ENCODE assay signal across 14 mouse cellular contexts in genomic region chr17:12810973-12811303, GRCm38 (mm10). TPM values are rescaled to one million over a fixed set of nuclear protein-coding genes. Genes with fewer than 3 reads are reported as not detected.
DNase-seq lines count a peak whose midpoint lies in the region; ATAC-seq and TF ChIP-seq lines count a peak whose summit lies in the region.
"Had no signal": no experiment of that assay in that cellular context is flagged by ENCODE, and none has a peak within 500 bp of the region (broad histone marks: within the 10 kb centered on the region; RNA-seq: fewer than 3 reads in every experiment).

No protein-coding gene starts in this region.

- ATAC-seq in intestine, embryonic 16.5 days, result peak; percentile 10; the same call in 1 of the 2 replicates
- no peak for ATAC-seq in intestine, postnatal 0 days
- ATAC-seq in midbrain, embryonic 11.5 days (ENCODE audit: low FRiP score), result peak; percentile 52
- ATAC-seq in midbrain, embryonic 16.5 days, result no peak
- no peak for ATAC-seq in embryonic facial prominence, embryonic 13.5 days (ENCODE audit: insufficient number of reproducible peaks, insufficient read depth, low FRiP score, low TSS enrichment, low read depth)

- no peak overlapping the region for H3K9ac ChIP-seq in intestine, embryonic 16.5 days (ENCODE audit: low read depth, low read length)
- H3K9ac ChIP-seq in intestine, postnatal 0 days (ENCODE audit: low read depth, low read length), result no peak overlapping the region
- no peak overlapping the region for H3K9ac ChIP-seq in midbrain, embryonic 11.5 days (ENCODE audit: low read length)
- H3K9ac ChIP-seq in midbrain, embryonic 16.5 days (ENCODE audit: low read depth, low read length), result no peak overlapping the region
- H3K9ac ChIP-seq in embryonic facial prominence, embryonic 13.5 days, result peak overlapping the region; percentile 21; the same call in 1 of the 2 replicates
- H3K9ac ChIP-seq: liver, embryonic 13.5 days; stomach, embryonic 15.5 days had no signal

- peaks cover 4% of the 10 kb centered on the region; the same call in 1 of the 2 replicates for H3K36me3 ChIP-seq in intestine, embryonic 16.5 days (ENCODE audit: control insufficient read depth, insufficient read depth, low read length)
- peaks cover 10% of the 10 kb centered on the region; the same call in 1 of the 2 replicates for H3K36me3 ChIP-seq in intestine, postnatal 0 days (ENCODE audit: control insufficient read depth, insufficient read depth)
- H3K36me3 ChIP-seq in midbrain, embryonic 11.5 days (ENCODE audit: control insufficient read depth, insufficient read depth, low read length), result no peaks in the 10 kb centered on the region
- no peaks in the 10 kb centered on the region for H3K36me3 ChIP-seq in midbrain, embryonic 16.5 days (ENCODE audit: control insufficient read depth, insufficient read depth, low read length)
- H3K36me3 ChIP-seq in embryonic facial prominence, embryonic 13.5 days, result peaks cover 30% of the 10 kb centered on the region

- no peak overlapping the region for H3K4me2 ChIP-seq in intestine, embryonic 16.5 days (ENCODE audit: low read depth, low read length)
- H3K4me2 ChIP-seq in intestine, postnatal 0 days (replicated peaks; ENCODE audit: low read depth), result no peak overlapping the region
- no peak overlapping the region for H3K4me2 ChIP-seq in midbrain, embryonic 11.5 days
- no peak overlapping the region for H3K4me2 ChIP-seq in midbrain, embryonic 16.5 days (ENCODE audit: low read length)
- no peak overlapping the region for H3K4me2 ChIP-seq in embryonic facial prominence, embryonic 13.5 days
- H3K4me2 ChIP-seq: liver, embryonic 13.5 days; stomach, embryonic 15.5 days had no signal

- H3K27me3 ChIP-seq in intestine, embryonic 16.5 days (replicated peaks; ENCODE audit: control insufficient read depth, insufficient read depth, low read length), result no peaks in the 10 kb centered on the region
- no peaks in the 10 kb centered on the region for H3K27me3 ChIP-seq in intestine, postnatal 0 days (replicated peaks; ENCODE audit: control insufficient read depth, insufficient read depth, low read length)
- H3K27me3 ChIP-seq in midbrain, embryonic 11.5 days (ENCODE audit: control insufficient read depth, insufficient read depth, low read length), result no peaks in the 10 kb centered on the region
- no peaks in the 10 kb centered on the region for H3K27me3 ChIP-seq in midbrain, embryonic 16.5 days (ENCODE audit: control insufficient read depth, insufficient read depth, low read depth, low read length)
- no peaks in the 10 kb centered on the region for H3K27me3 ChIP-seq in embryonic facial prominence, embryonic 13.5 days
- H3K27me3 ChIP-seq: heart, embryonic 15.5 days; liver, embryonic 13.5 days; stomach, embryonic 15.5 days had no signal

- no peak overlapping the region for H3K4me3 ChIP-seq in intestine, embryonic 16.5 days (ENCODE audit: low read length)
- no peak overlapping the region for H3K4me3 ChIP-seq in intestine, postnatal 0 days (ENCODE audit: low read depth, low read length)
- H3K4me3 ChIP-seq in midbrain, embryonic 11.5 days (ENCODE audit: low read depth, low read length), result no peak overlapping the region
- no peak overlapping the region for H3K4me3 ChIP-seq in midbrain, embryonic 16.5 days (ENCODE audit: low read depth, low read length)
- H3K4me3 ChIP-seq in embryonic facial prominence, embryonic 13.5 days, result no peak overlapping the region
- H3K4me3 ChIP-seq: heart, embryonic 15.5 days; liver, embryonic 13.5 days; stomach, embryonic 15.5 days had no signal

- H3K9me3 ChIP-seq in intestine, embryonic 16.5 days (ENCODE audit: control insufficient read depth, low read length), result peaks cover 4% of the 10 kb centered on the region
- no peaks in the 10 kb centered on the region for H3K9me3 ChIP-seq in intestine, postnatal 0 days (ENCODE audit: control insufficient read depth)
- H3K9me3 ChIP-seq in midbrain, embryonic 11.5 days (ENCODE audit: control insufficient read depth, low read length), result no peaks in the 10 kb centered on the region
- no peaks in the 10 kb centered on the region for H3K9me3 ChIP-seq in midbrain, embryonic 16.5 days (replicated peaks; ENCODE audit: control insufficient read depth, low read length, poor library complexity, severe bottlenecking)
- no peaks in the 10 kb centered on the region for H3K9me3 ChIP-seq in embryonic facial prominence, embryonic 13.5 days
- H3K9me3 ChIP-seq: heart, embryonic 15.5 days; liver, embryonic 13.5 days; stomach, embryonic 15.5 days had no signal

- WGBS in intestine, embryonic 16.5 days, result 95% methylated on average over 1 of the region's 1 CpGs
- 95% methylated on average over 1 of the region's 1 CpGs for WGBS in intestine, postnatal 0 days
- 81% methylated on average over 1 of the region's 1 CpGs for WGBS in midbrain, embryonic 11.5 days
- 96% methylated on average over 1 of the region's 1 CpGs for WGBS in midbrain, embryonic 16.5 days
- WGBS in embryonic facial prominence, embryonic 13.5 days, result 89% methylated on average over 1 of the region's 1 CpGs

- peak overlapping the region; percentile 94; the same call in 1 of the 2 replicates for H3K27ac ChIP-seq in intestine, embryonic 16.5 days (ENCODE audit: low read length)
- H3K27ac ChIP-seq in intestine, postnatal 0 days (ENCODE audit: low read depth, low read length), result no peak overlapping the region
- no peak overlapping the region for H3K27ac ChIP-seq in midbrain, embryonic 11.5 days (ENCODE audit: low read depth, low read length)
- no peak overlapping the region for H3K27ac ChIP-seq in midbrain, embryonic 16.5 days (ENCODE audit: low read length)
- no peak overlapping the region for H3K27ac ChIP-seq in embryonic facial prominence, embryonic 13.5 days
- H3K27ac ChIP-seq: liver, embryonic 13.5 days had no signal

- DNase-seq in heart, adult 11 months, result peak; percentile 85
- no peak for DNase-seq in heart, postnatal 14 days
- no peak for DNase-seq in midbrain, embryonic 11.5 days (ENCODE audit: low spot score, missing footprints)
- no peak for DNase-seq in thymus, postnatal 4 days

- no peak for TF ChIP-seq CTCF in intestine, postnatal 0 days (IDR thresholded peaks at IDR 0.05; ENCODE audit: low read depth)

- intact Hi-C loops in heart, postnatal 14 days (cut with DNase I), result loop anchor here (1.0 to 5.0 kb wide), 6 partner anchors 49 to 394 kb away; no protein-coding TSS in a partner anchor

- H3K4me1 ChIP-seq in intestine, embryonic 16.5 days (ENCODE audit: control insufficient read depth, insufficient read depth, low read length), result peaks cover 18% of the 10 kb centered on the region
- H3K4me1 ChIP-seq in intestine, postnatal 0 days (replicated peaks; ENCODE audit: control insufficient read depth, insufficient read depth, low read length), result 0 out of 2 replicates have a peak, but pooled peaks cover 7% of the 10 kb centered on the region
- H3K4me1 ChIP-seq in midbrain, embryonic 11.5 days (ENCODE audit: control insufficient read depth, insufficient read depth, low read length), result no peaks in the 10 kb centered on the region
- H3K4me1 ChIP-seq in midbrain, embryonic 16.5 days (ENCODE audit: control insufficient read depth, insufficient read depth, low read length), result no peaks in the 10 kb centered on the region; the same call in 1 of the 2 replicates
- peaks cover 5% of the 10 kb centered on the region for H3K4me1 ChIP-seq in embryonic facial prominence, embryonic 13.5 days

RNA-seq across cellular contexts. Expression of gene Igf2r, which starts 41.5 kb away (rescaled TPM):
- total RNA-seq in heart, postnatal 14 days (2021), result 100 to 1,000 TPM; 131 to 132 TPM
- polyA plus RNA-seq in intestine, embryonic 16.5 days (2015; fragmentation: Nextera tagmentation; extraction: Ambion mirVana), result 26.6 and 36.2 TPM in 2 replicates
- polyA plus RNA-seq in intestine, postnatal 0 days (2015; fragmentation: Nextera tagmentation; extraction: Ambion mirVana), result 25.1 and 28.7 TPM in 2 replicates
- 13.3 and 14.9 TPM in 2 replicates for polyA plus RNA-seq in midbrain, embryonic 11.5 days (2014; fragmentation: Nextera tagmentation; extraction: Ambion mirVana)
- 9.6 and 10.9 TPM in 2 replicates for polyA plus RNA-seq in midbrain, embryonic 16.5 days (2015; fragmentation: Nextera tagmentation; extraction: Ambion mirVana)
- polyA plus RNA-seq in embryonic facial prominence, embryonic 13.5 days (2015; fragmentation: Nextera tagmentation; extraction: Ambion mirVana), result 27.9 and 35.4 TPM in 2 replicates

RNA-seq across cellular contexts. Expression of gene Mas1, which starts 57.0 kb away (rescaled TPM):
- total RNA-seq in heart, postnatal 14 days (2021), result 1 to 10 TPM in 1 of 2 experiments, under 1 TPM in 1; 0.48 to 1.1 TPM
- 0.28 and 0.78 TPM in 2 replicates for polyA plus RNA-seq in intestine, embryonic 16.5 days (2015; fragmentation: Nextera tagmentation; extraction: Ambion mirVana)
- polyA plus RNA-seq in intestine, postnatal 0 days (2015; fragmentation: Nextera tagmentation; extraction: Ambion mirVana), result 0.10 and 0.16 TPM in 2 replicates
- polyA plus RNA-seq in midbrain, embryonic 11.5 days (2014; fragmentation: Nextera tagmentation; extraction: Ambion mirVana), result not detected in 2 replicates
- not detected in 2 replicates for polyA plus RNA-seq in midbrain, embryonic 16.5 days (2015; fragmentation: Nextera tagmentation; extraction: Ambion mirVana)
- polyA plus RNA-seq in embryonic facial prominence, embryonic 13.5 days (2015; fragmentation: Nextera tagmentation; extraction: Ambion mirVana), result 1.2 and 2.1 TPM in 2 replicates
- total RNA-seq: adrenal gland, postnatal 25 days; monocyte, adult 5-6 weeks had no signal
- polyA plus RNA-seq: large intestine, adult 2 months; liver, embryonic 13.5 days had no signal

Comparison
In these comparisons a context has a peak if more than half of its experiments do, and no peak if none do; other contexts are left out.
1. ATAC-seq: peak in intestine, embryonic 16.5 days (single experiment) and midbrain, embryonic 11.5 days (single experiment); none in intestine, postnatal 0 days (single experiment), midbrain, embryonic 16.5 days (single experiment) and embryonic facial prominence, embryonic 13.5 days (single experiment).